Mouse (Mus musculus) MEL (cell line): Measurements from ENCODE around the gene Nme2. TPM values are rescaled to one million over a fixed set of nuclear protein-coding genes. Genes with fewer than 3 reads are reported as not detected.

Experiments used
- DNase-seq: peaks from one replicate; pipeline ENCODE4 v3.0.0; 2011; ENCODE audit warnings: low read depth, low spot score
- H3K27ac ChIP-seq: 2 replicates; pipeline ENCODE4 v1.5.1; 2012; ENCODE audit warnings: low read depth, mild to moderate bottlenecking, control low read depth, low read length, moderate library complexity; ENCODE audit not compliant: control insufficient read depth
- H3K27me3 ChIP-seq, 2 experiments: fragments of 150-350 bp in 1 of 2; sonication (generic) in 1 of 2; 2 replicates each; pipeline ENCODE4 v1.6.1; 2012; ENCODE audit warnings: low read length in 2 of 2, mild to moderate bottlenecking in 2 of 2, improper control_type of control experiment in 1 of 2, moderate library complexity in 1 of 2; ENCODE audit not compliant: insufficient read depth in 2 of 2, control insufficient read depth in 1 of 2
- H3K36me3 ChIP-seq, 2 experiments: 2 replicates each; pipeline ENCODE4 v1.6.1; 2012 to 2014; ENCODE audit warnings: low read length in 2 of 2, improper control_type of control experiment in 1 of 2, inconsistent platforms in 1 of 2, mild to moderate bottlenecking in 1 of 2; ENCODE audit not compliant: insufficient read depth in 2 of 2, control insufficient read depth in 1 of 2
- H3K4me1 ChIP-seq, 2 experiments: fragments of 150-350 bp in 1 of 2; sonication (generic) in 1 of 2; 2 replicates each; pipeline ENCODE4 v1.6.1; 2012; ENCODE audit warnings: low read length in 2 of 2, improper control_type of control experiment in 1 of 2, mild to moderate bottlenecking in 1 of 2; ENCODE audit not compliant: insufficient read depth in 2 of 2, control insufficient read depth in 1 of 2
- H3K4me3 ChIP-seq, 2 experiments: fragments of 150-350 bp in 1 of 2; sonication (generic) in 1 of 2; 2 replicates each; pipeline ENCODE4 v1.5.1; 2012; ENCODE audit warnings: low read depth in 2 of 2, low read length in 2 of 2, mild to moderate bottlenecking in 2 of 2, moderate library complexity in 2 of 2, control low read depth in 1 of 2, improper control_type of control experiment in 1 of 2; ENCODE audit not compliant: control insufficient read depth in 1 of 2, insufficient read depth in 1 of 2
- H3K79me2 ChIP-seq: 2 replicates; pipeline ENCODE4 v1.6.1; 2012; ENCODE audit warnings: mild to moderate bottlenecking, low read length, moderate library complexity; ENCODE audit not compliant: control insufficient read depth, poor library complexity, insufficient read depth
- H3K9ac ChIP-seq: 2 replicates; pipeline ENCODE4 v1.6.1; 2012; ENCODE audit warnings: low read depth, mild to moderate bottlenecking, control low read depth, low read length, moderate library complexity; ENCODE audit not compliant: control insufficient read depth, poor library complexity, severe bottlenecking
- H3K9me3 ChIP-seq: fragments of 150-350 bp; sonication (generic); replicated peaks from 2 replicates; pipeline ENCODE4 v1.6.1; 2012; ENCODE audit warnings: mild to moderate bottlenecking, low read length, improper control_type of control experiment, moderate library complexity; ENCODE audit not compliant: insufficient read depth
- BHLHE40 ChIP-seq: IDR thresholded peaks from 2 replicates; pipeline ENCODE4 v1.6.1; 2012; ENCODE audit warnings: low read depth, mild to moderate bottlenecking, inconsistent platforms, low read length, improper control_type of control experiment, borderline replicate concordance
- CHD1 ChIP-seq: IDR thresholded peaks from 2 replicates; pipeline ENCODE4 v1.6.1; 2012; ENCODE audit warnings: low read depth, mild to moderate bottlenecking, inconsistent platforms, low read length, improper control_type of control experiment
- CHD2 ChIP-seq: IDR thresholded peaks from 2 replicates; pipeline ENCODE4 v1.6.1; 2011; ENCODE audit warnings: low read length, improper control_type of control experiment
- CTCF ChIP-seq, 3 experiments: IDR thresholded peaks in 2 of 3; conservative IDR thresholded peaks in 1 of 3; 2 replicates each; pipeline ENCODE4 v1.5.1; 2011 to 2012; ENCODE audit warnings: low read length in 3 of 3, low read depth in 2 of 3, mild to moderate bottlenecking in 2 of 3, improper control_type of control experiment in 1 of 3, inconsistent platforms in 1 of 3, mixed read lengths in 1 of 3, moderate library complexity in 1 of 3; ENCODE audit not compliant: control insufficient read depth in 1 of 3, insufficient read depth in 1 of 3, poor library complexity in 1 of 3, severe bottlenecking in 1 of 3
- E2F4 ChIP-seq: IDR thresholded peaks from 2 replicates; pipeline ENCODE4 v1.6.1; 2011; ENCODE audit warnings: low read depth, low read length, improper control_type of control experiment, borderline replicate concordance
- ELF1 ChIP-seq: IDR thresholded peaks from 2 replicates; pipeline ENCODE4 v1.6.1; 2014; ENCODE audit warnings: low read depth, mild to moderate bottlenecking, inconsistent platforms, low read length, improper control_type of control experiment, moderate library complexity
- EP300 ChIP-seq, 2 experiments: IDR thresholded peaks; 2 replicates each; pipeline ENCODE4 v1.6.1; 2011; ENCODE audit warnings: improper control_type of control experiment in 2 of 2, low read length in 2 of 2, low read depth in 1 of 2, mild to moderate bottlenecking in 1 of 2
- ETS1 ChIP-seq: IDR thresholded peaks from 2 replicates; pipeline ENCODE4 v1.6.1; 2012; ENCODE audit warnings: low read depth, mild to moderate bottlenecking, inconsistent platforms, low read length, improper control_type of control experiment, moderate library complexity
- GABPA ChIP-seq: IDR thresholded peaks from 2 replicates; pipeline ENCODE4 v1.6.1; 2012; ENCODE audit warnings: low read depth, mild to moderate bottlenecking, inconsistent platforms, low read length, improper control_type of control experiment, moderate library complexity
- GATA1 ChIP-seq: IDR thresholded peaks from 2 replicates; pipeline ENCODE4 v1.6.1; 2011; ENCODE audit warnings: low read depth, low read length, improper control_type of control experiment
- HCFC1 ChIP-seq: IDR thresholded peaks from 2 replicates; pipeline ENCODE4 v1.6.1; 2012; ENCODE audit warnings: low read depth, mild to moderate bottlenecking, inconsistent platforms, low read length, improper control_type of control experiment, moderate library complexity
- JUND ChIP-seq: IDR thresholded peaks from 2 replicates; pipeline ENCODE4 v1.6.1; 2011; ENCODE audit warnings: low read depth, mild to moderate bottlenecking, improper control_type of control experiment, low read length
- KAT2A ChIP-seq: conservative IDR thresholded peaks from 2 replicates; pipeline ENCODE4 v1.6.1; 2012; ENCODE audit warnings: low read depth, low read length, improper control_type of control experiment, inconsistent platforms
- MAX ChIP-seq: IDR thresholded peaks from 2 replicates; pipeline ENCODE4 v1.6.1; 2011; ENCODE audit warnings: low read length, improper control_type of control experiment
- MAZ ChIP-seq: IDR thresholded peaks from 2 replicates; pipeline ENCODE4 v1.6.1; 2012; ENCODE audit warnings: low read depth, mild to moderate bottlenecking, inconsistent platforms, low read length, improper control_type of control experiment
- MEF2A ChIP-seq: IDR thresholded peaks from 2 replicates; pipeline ENCODE4 v1.6.1; 2014; ENCODE audit warnings: low read depth, mild to moderate bottlenecking, inconsistent platforms, low read length, improper control_type of control experiment; ENCODE audit not compliant: poor library complexity, insufficient replicate concordance, severe bottlenecking; ENCODE audit errors: extremely low read depth
- MXI1 ChIP-seq: IDR thresholded peaks from 2 replicates; pipeline ENCODE4 v1.6.1; 2011; ENCODE audit warnings: mild to moderate bottlenecking, low read depth, low read length, improper control_type of control experiment
- MYC ChIP-seq: IDR thresholded peaks from 2 replicates; pipeline ENCODE4 v1.6.1; 2011; ENCODE audit warnings: low read depth, mild to moderate bottlenecking, low read length, improper control_type of control experiment, moderate library complexity
- NRF1 ChIP-seq: IDR thresholded peaks from 2 replicates; pipeline ENCODE4 v1.6.1; 2014; ENCODE audit warnings: low read depth, mild to moderate bottlenecking, inconsistent platforms, low read length, improper control_type of control experiment, moderate library complexity; ENCODE audit not compliant: poor library complexity, insufficient read depth, severe bottlenecking
- POLR2A ChIP-seq, 2 experiments: IDR thresholded peaks; 2 replicates each; pipeline ENCODE4 v1.6.1; 2011 to 2012; ENCODE audit warnings: low read length in 2 of 2, mild to moderate bottlenecking in 2 of 2, control low read depth in 1 of 2, improper control_type of control experiment in 1 of 2, low read depth in 1 of 2, moderate library complexity in 1 of 2; ENCODE audit not compliant: control insufficient read depth in 1 of 2, insufficient read depth in 1 of 2, poor library complexity in 1 of 2
- POLR2AphosphoS2 ChIP-seq: IDR thresholded peaks from 2 replicates; pipeline ENCODE4 v1.6.1; 2011; ENCODE audit warnings: low read length, improper control_type of control experiment
- POLR2AphosphoS5 ChIP-seq: IDR thresholded peaks from 2 replicates; pipeline ENCODE4 v1.6.1; 2012; ENCODE audit warnings: low read depth, borderline replicate concordance, mild to moderate bottlenecking, inconsistent platforms, low read length, moderate library complexity, mixed read lengths
- RAD21 ChIP-seq: IDR thresholded peaks from 2 replicates; pipeline ENCODE4 v1.6.1; 2011; ENCODE audit warnings: mild to moderate bottlenecking, low read depth, low read length, improper control_type of control experiment
- RCOR1 ChIP-seq: IDR thresholded peaks from 2 replicates; pipeline ENCODE4 v1.6.1; 2012; ENCODE audit warnings: low read depth, mild to moderate bottlenecking, inconsistent platforms, low read length, improper control_type of control experiment
- SMC3 ChIP-seq: IDR thresholded peaks from 2 replicates; pipeline ENCODE4 v1.6.1; 2011; ENCODE audit warnings: low read depth, low read length, improper control_type of control experiment
- TAL1 ChIP-seq: IDR thresholded peaks from 2 replicates; pipeline ENCODE4 v1.6.1; 2012; ENCODE audit warnings: mild to moderate bottlenecking, inconsistent platforms, low read length, moderate library complexity, mixed read lengths
- TBP ChIP-seq: IDR thresholded peaks from 2 replicates; pipeline ENCODE4 v1.8.0; 2011; ENCODE audit warnings: low read depth, low read length, improper control_type of control experiment
- TCF12 ChIP-seq: IDR thresholded peaks from 2 replicates; pipeline ENCODE4 v1.6.1; 2014; ENCODE audit warnings: low read depth, mild to moderate bottlenecking, inconsistent platforms, low read length, improper control_type of control experiment, moderate library complexity
- UBTF ChIP-seq: IDR thresholded peaks from 2 replicates; pipeline ENCODE4 v1.6.1; 2012; ENCODE audit warnings: low read depth, mild to moderate bottlenecking, inconsistent platforms, low read length, improper control_type of control experiment, moderate library complexity, borderline replicate concordance; ENCODE audit not compliant: insufficient read depth
- USF2 ChIP-seq, 2 experiments: IDR thresholded peaks; 2 replicates each; pipeline ENCODE4 v1.6.1; 2011 to 2012; ENCODE audit warnings: improper control_type of control experiment in 2 of 2, low read length in 2 of 2, borderline replicate concordance in 1 of 2, inconsistent platforms in 1 of 2, low read depth in 1 of 2, mild to moderate bottlenecking in 1 of 2; ENCODE audit not compliant: insufficient read depth in 1 of 2
- ZC3H11A ChIP-seq: IDR thresholded peaks from 2 replicates; pipeline ENCODE4 v1.6.1; 2012; ENCODE audit warnings: low read depth, mild to moderate bottlenecking, inconsistent platforms, low read length, improper control_type of control experiment
- ZKSCAN1 ChIP-seq: IDR thresholded peaks from 2 replicates; pipeline ENCODE4 v1.6.1; 2012; ENCODE audit warnings: low read depth, mild to moderate bottlenecking, inconsistent platforms, low read length, improper control_type of control experiment, moderate library complexity
- ZMIZ1 ChIP-seq: IDR thresholded peaks from 2 replicates; pipeline ENCODE4 v1.6.1; 2012; ENCODE audit warnings: low read depth, mild to moderate bottlenecking, inconsistent platforms, low read length, improper control_type of control experiment, moderate library complexity
- ZNF384 ChIP-seq: IDR thresholded peaks from 2 replicates; pipeline ENCODE4 v1.6.1; 2012; ENCODE audit warnings: low read depth, mild to moderate bottlenecking, inconsistent platforms, low read length, improper control_type of control experiment
- polyA plus RNA-seq, 2 experiments: library from polyadenylated mRNA; stranded (reverse) in 1 of 2; unstranded in 1 of 2; fragments of >175 nt in 1 of 2; fragments of >200 nt in 1 of 2; gene quantifications; 2 replicates each; pipeline versions ENCODE4 v1.2.1 to v1.2.4; 2012; ENCODE audit warnings: low replicate concordance in 2 of 2, low read depth in 1 of 2; ENCODE audit not compliant: insufficient read length in 2 of 2, insufficient read depth in 1 of 2, missing spikeins in 1 of 2
- total RNA-seq: library from RNA; depleted of rRNA; stranded (reverse); fragments of 300-350 nt; gene quantifications from 2 replicates; pipeline ENCODE4 v1.2.3, GENCODE M21; 2012

Nme2 gene
- total and polyA plus RNA-seq, 3 experiments: 126 to 530 TPM; not detected in 1

DNA sequence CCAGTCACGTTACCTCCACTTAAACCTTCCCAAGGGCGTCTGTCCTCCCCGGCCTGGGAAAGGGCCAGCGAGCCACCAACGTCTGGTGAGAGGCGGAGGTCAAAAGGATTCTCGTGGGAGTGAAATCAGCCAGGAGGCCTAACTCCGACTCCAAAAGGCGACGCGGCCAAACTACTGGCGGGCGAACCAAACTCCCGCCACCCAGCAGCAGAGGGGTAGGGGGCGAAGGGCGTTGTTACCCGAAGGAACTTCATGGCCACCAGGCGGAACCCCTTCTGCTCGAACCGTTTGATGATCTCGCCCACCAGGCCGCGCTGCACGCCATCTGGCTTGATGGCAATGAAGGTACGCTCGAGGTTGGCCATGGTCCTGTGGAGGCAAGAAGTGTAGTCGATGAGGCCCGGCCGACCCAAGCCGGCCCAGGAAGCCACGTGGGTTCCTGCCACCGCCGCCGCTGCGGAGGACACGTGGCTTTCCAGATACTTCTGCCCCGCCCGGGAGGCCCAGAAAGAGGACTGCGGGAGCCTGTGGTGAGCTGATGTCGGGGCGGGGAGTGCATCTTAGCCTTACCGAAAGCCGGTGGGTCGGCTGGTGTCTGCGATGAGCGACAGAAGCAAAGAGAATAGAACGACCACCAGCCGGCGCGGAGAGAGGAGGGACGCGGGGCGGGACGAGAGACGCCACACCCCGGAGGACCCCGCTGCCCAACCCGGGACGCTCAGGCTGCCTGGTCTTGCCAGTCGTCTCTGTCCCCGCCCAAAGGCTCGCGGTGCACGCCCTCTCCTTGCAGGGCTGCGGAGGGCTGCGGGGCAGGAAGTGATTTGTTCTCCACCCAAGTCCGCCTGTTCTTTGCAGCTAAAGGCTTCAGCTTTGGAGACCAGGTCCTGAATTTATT, 556 bp downstream of the Nme2 start:
- Histone ChIP-seq H3K9me3 (no peaks in the 10 kb centered on the region), H3K79me2 (peaks cover 26% of the 10 kb centered on the region), H3K27ac (peak overlapping the region; percentile 83), H3K4me1 (peaks cover 0 to 33% of the 10 kb centered on the region in 2 experiments; a peak in 3 of 4 replicates), H3K36me3 (peaks cover 13 to 23% of the 10 kb centered on the region in 2 experiments), H3K27me3 (no peaks in the 10 kb centered on the region), H3K4me3 (peak overlapping the region; percentile 83 to 98), H3K9ac (peak overlapping the region; percentile 87)
- peak; percentile 98 for DNase-seq
- peak; percentile 100 for TF ChIP-seq MXI1
- TF ChIP-seq JUND: no peak; the same call in 1 of the 2 replicates
- TF ChIP-seq TBP: peak; percentile 81
- no peak for TF ChIP-seq RAD21
- TF ChIP-seq MAZ: no peak; the same call in 1 of the 2 replicates
- TF ChIP-seq ZKSCAN1: no peak
- TF ChIP-seq UBTF: peak; percentile 31; the same call in 1 of the 2 replicates
- peak; percentile 33; the same call in 1 of the 2 replicates for TF ChIP-seq POLR2AphosphoS2
- no peak for TF ChIP-seq POLR2AphosphoS5
- peak; percentile 100 for TF ChIP-seq MYC
- no peak for TF ChIP-seq E2F4
- peak; percentile 57; the same call in 1 of the 2 replicates for TF ChIP-seq RCOR1
- peak; percentile 77 for TF ChIP-seq ELF1
- TF ChIP-seq HCFC1: peak; percentile 56; the same call in 1 of the 2 replicates
- no peak for TF ChIP-seq CTCF (IDR thresholded peaks at IDR 0.05 in 2 of 3, conservative IDR thresholded peaks at IDR 0.05 in 1 of 3; ENCODE audit: control insufficient read depth in 1 of 3, insufficient read depth in 1 of 3, low read depth in 2 of 3, low read length in 3 of 3, poor library complexity in 1 of 3, severe bottlenecking in 1 of 3)
- no peak for TF ChIP-seq ZNF384
- peak; percentile 99 for TF ChIP-seq MAX
- no peak for TF ChIP-seq MEF2A
- TF ChIP-seq NRF1: 0 out of 2 replicates have a peak, but pooled peaks have one; percentile 35
- TF ChIP-seq KAT2A: peak; percentile 33; the same call in 1 of the 2 replicates
- 0 out of 2 replicates have a peak, but pooled peaks have one; percentile 34 for TF ChIP-seq BHLHE40
- no peak for TF ChIP-seq SMC3
- TF ChIP-seq CHD2: no peak
- TF ChIP-seq ZMIZ1: 0 out of 2 replicates have a peak, but pooled peaks have one; percentile 72
- TF ChIP-seq ZC3H11A: no peak
- TF ChIP-seq POLR2A (IDR thresholded peaks at IDR 0.05; ENCODE audit: control insufficient read depth in 1 of 2, insufficient read depth in 1 of 2, low read depth in 1 of 2, low read length in 2 of 2, poor library complexity in 1 of 2): peak; percentile 49 to 91; a peak in 3 of 4 replicates
- TF ChIP-seq EP300 (IDR thresholded peaks at IDR 0.05; ENCODE audit: low read depth in 1 of 2, low read length in 2 of 2): no peak
- TF ChIP-seq ETS1: 0 out of 2 replicates have a peak, but pooled peaks have one; percentile 11
- TF ChIP-seq GABPA: no peak
- TF ChIP-seq TCF12: no peak; the same call in 1 of the 2 replicates
- TF ChIP-seq USF2 (IDR thresholded peaks at IDR 0.05; ENCODE audit: borderline replicate concordance in 1 of 2, insufficient read depth in 1 of 2, low read depth in 1 of 2, low read length in 2 of 2): 0 out of 4 replicates have a peak, but pooled peaks of 1 of the 2 experiments have one; percentile 47
- TF ChIP-seq TAL1: no peak
- no peak for TF ChIP-seq GATA1
- no peak; the same call in 1 of the 2 replicates for TF ChIP-seq CHD1
